In genomic region chr2:50833791-50834190, GRCm38 (mm10) we compare ENCODE assay signal across 21 mouse cellular contexts.
"Had no signal": no experiment of that assay in that cellular context is flagged by ENCODE, and none has a peak within 500 bp of the region (broad histone marks: within the 10 kb centered on the region; RNA-seq: fewer than 3 reads in every experiment).

No protein-coding gene starts in this region.

- ATAC-seq: intestine, postnatal 0 days; liver, embryonic 12.5 days; midbrain, embryonic 15.5 days had no signal

- H3K27ac ChIP-seq: kidney, postnatal 0 days; layer of hippocampus, adult 2 months; limb, embryonic 10.5 days; limb, embryonic 13.5 days; liver, embryonic 12.5 days; liver, embryonic 15.5 days; midbrain, embryonic 12.5 days; midbrain, embryonic 15.5 days; stomach, postnatal 0 days had no signal

- H3K4me3 ChIP-seq: layer of hippocampus, adult 2 months; limb, embryonic 10.5 days; limb, embryonic 13.5 days; liver, embryonic 12.5 days; liver, embryonic 15.5 days; megakaryocyte, embryonic 14.5 days; midbrain, embryonic 12.5 days; midbrain, embryonic 15.5 days had no signal

- H3K36me3 ChIP-seq: limb, embryonic 10.5 days; limb, embryonic 13.5 days; liver, embryonic 12.5 days; liver, embryonic 15.5 days; midbrain, embryonic 12.5 days; midbrain, embryonic 15.5 days had no signal

- DNase-seq: kidney, adult 2 months; kidney, postnatal 25 days; layer of hippocampus, postnatal 36 days; liver; lung, adult 18-20 months; lung, postnatal 4 days; right cerebral cortex, adult 18-20 months; right cerebral cortex, postnatal 14 days; right cerebral cortex, postnatal 4 days; thymus, postnatal 25 days had no signal

- H3K9ac ChIP-seq: limb, embryonic 13.5 days; liver, embryonic 12.5 days; liver, embryonic 15.5 days; midbrain, embryonic 12.5 days; midbrain, embryonic 15.5 days had no signal

- H3K27me3 ChIP-seq: liver, embryonic 12.5 days; liver, embryonic 15.5 days; megakaryocyte, embryonic 14.5 days; midbrain, embryonic 12.5 days; midbrain, embryonic 15.5 days had no signal

- H3K4me2 ChIP-seq: limb, embryonic 13.5 days; liver, embryonic 12.5 days; liver, embryonic 15.5 days; midbrain, embryonic 12.5 days; midbrain, embryonic 15.5 days had no signal

- H3K4me1 ChIP-seq: liver, embryonic 12.5 days; liver, embryonic 15.5 days; megakaryocyte, embryonic 14.5 days had no signal

- H3K9me3 ChIP-seq: limb, embryonic 10.5 days; limb, embryonic 13.5 days; liver, embryonic 12.5 days; liver, embryonic 15.5 days; megakaryocyte, embryonic 14.5 days; midbrain, embryonic 12.5 days; midbrain, embryonic 15.5 days had no signal
